Mouse (Mus musculus) small intestine, adult 2 months (tissue): ENCODE results near the gene Katnal1. TPM values are rescaled to one million over a fixed set of nuclear protein-coding genes. Genes with fewer than 3 reads are reported as not detected.

Experiments
- H3K27ac ChIP-seq: fragments of 200-500 bp; 2 replicates; pipeline ENCODE4 v1.5.1; 2012; ENCODE audit warnings: low read depth, low read length, control low read depth, inconsistent platforms; ENCODE audit not compliant: insufficient read depth
- H3K27me3 ChIP-seq: fragments of 200-500 bp; 2 replicates; pipeline ENCODE4 v1.6.1; 2012; ENCODE audit warnings: mild to moderate bottlenecking, moderate library complexity, low read length, inconsistent platforms; ENCODE audit not compliant: control insufficient read depth, insufficient read depth
- H3K36me3 ChIP-seq: fragments of 200-500 bp; 2 replicates; pipeline ENCODE4 v1.6.1; 2012; ENCODE audit warnings: mild to moderate bottlenecking, low read length, control low read depth, inconsistent platforms; ENCODE audit not compliant: control insufficient read depth, insufficient read depth
- H3K4me1 ChIP-seq: fragments of 200-500 bp; 2 replicates; pipeline ENCODE4 v1.6.1; 2012; ENCODE audit warnings: low read length, inconsistent platforms, mixed read lengths; ENCODE audit not compliant: control insufficient read depth, insufficient read depth, insufficient read length
- H3K4me3 ChIP-seq: fragments of 200-500 bp; 2 replicates; pipeline ENCODE4 v1.5.1; 2012; ENCODE audit warnings: low read depth, mild to moderate bottlenecking, control low read depth, inconsistent platforms, low read length, moderate library complexity
- CTCF ChIP-seq: fragments of 200-500 bp; IDR thresholded peaks from 2 replicates; pipeline ENCODE4 v1.5.1; 2012; ENCODE audit warnings: low read depth, mild to moderate bottlenecking, control low read depth, inconsistent platforms, low read length, moderate library complexity, mixed read lengths; ENCODE audit not compliant: insufficient replicate concordance, insufficient read length; ENCODE audit errors: extremely low read depth
- POLR2A ChIP-seq: fragments of 200-500 bp; IDR thresholded peaks from 2 replicates; pipeline ENCODE4 v1.6.1; 2012; ENCODE audit warnings: low read depth, mild to moderate bottlenecking, control low read depth, inconsistent platforms, low read length, moderate library complexity
- WGBS: fragments of 180-500 bp; shearing (Covaris S2); methylation state at CpG from one replicate; pipeline ENCODE4 v1.1.7; 2018; 5-methylcytosine and 5-hydroxymethylcytosine counted together
- polyA plus RNA-seq: library from polyadenylated mRNA; depleted of rRNA; stranded (reverse); fragments of >200 nt; gene quantifications from 2 replicates; pipeline ENCODE4 v1.2.3, GENCODE M21; 2012

The Katnal1 gene
- polyA plus RNA-seq, 1 experiment = 0.82 TPM

- no peaks in the 10 kb centered on the region for H3K27me3 ChIP-seq
- WGBS = 79% methylated on average over 14 of the region's 14 CpGs
These were observed 31.9 kb downstream of the Katnal1 start for GRCm38 (mm10) chr5:148897069-148897702.

DNA sequence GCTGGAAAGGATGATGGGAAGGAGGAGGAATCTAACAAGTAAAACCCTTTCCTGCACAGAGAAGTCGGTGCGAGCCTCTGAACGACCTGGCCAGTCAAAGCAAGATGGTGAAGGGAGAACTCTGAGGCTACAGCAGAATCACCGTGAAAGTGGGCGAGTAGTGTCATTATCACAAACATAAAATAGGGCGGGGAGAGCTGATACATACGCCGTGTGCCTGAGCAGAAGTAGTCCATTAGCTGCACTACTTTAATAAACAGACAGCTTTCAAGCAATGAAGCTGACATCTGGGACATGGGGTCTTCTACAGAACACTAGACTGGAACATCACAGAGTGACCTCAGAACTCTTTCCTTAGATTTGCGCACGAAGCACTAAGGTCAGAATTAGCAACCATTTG is 32.6 kb downstream of the Katnal1 start:
- 68% methylated on average over 10 of the region's 10 CpGs for WGBS
- no peak for TF ChIP-seq POLR2A
- H3K4me3 ChIP-seq = no peak overlapping the region
- H3K4me1 ChIP-seq = no peaks in the 10 kb centered on the region
- no peaks in the 10 kb centered on the region for H3K27me3 ChIP-seq
- no peak overlapping the region for H3K27ac ChIP-seq
- H3K36me3 ChIP-seq = no peaks in the 10 kb centered on the region

More at GRCm38 (mm10) chr5:148897069-148897702, 31.9 kb downstream of the Katnal1 start:
- H3K27ac ChIP-seq = no peak overlapping the region
- no peak overlapping the region for H3K4me3 ChIP-seq
- H3K4me1 ChIP-seq = no peaks in the 10 kb centered on the region
- TF ChIP-seq POLR2A (no peak), CTCF (no peak)
- H3K36me3 ChIP-seq = no peaks in the 10 kb centered on the region

GRCm38 (mm10) chr5:148895833-148896232 is 33.3 kb downstream of the Katnal1 start:
- no peaks in the 10 kb centered on the region for H3K4me1 ChIP-seq
- TF ChIP-seq POLR2A = no peak
- TF ChIP-seq CTCF = no peak
- no peaks in the 10 kb centered on the region for H3K27me3 ChIP-seq
- no peak overlapping the region for H3K27ac ChIP-seq
- WGBS = 69% methylated on average over 7 of the region's 7 CpGs
- no peak overlapping the region for H3K4me3 ChIP-seq
- no peaks in the 10 kb centered on the region for H3K36me3 ChIP-seq

GRCm38 (mm10) chr5:148895034-148895433 is 34.1 kb downstream of the Katnal1 start:
- no peak overlapping the region for H3K27ac ChIP-seq

GRCm38 (mm10) chr5:148890237-148890636 is 38.9 kb downstream of the Katnal1 start:
- no peak overlapping the region for H3K4me3 ChIP-seq
- H3K27ac ChIP-seq = no peak overlapping the region
- H3K4me1 ChIP-seq = peaks cover 6% of the 10 kb centered on the region
- TF ChIP-seq CTCF (no peak), POLR2A (no peak)
- 95% methylated on average over 4 of the region's 4 CpGs for whole genome bisulfite sequencing
- H3K27me3 ChIP-seq = no peaks in the 10 kb centered on the region
- no peaks in the 10 kb centered on the region for H3K36me3 ChIP-seq

More at GRCm38 (mm10) chr5:148895034-148895433, 34.1 kb downstream of the Katnal1 start:
- H3K4me3 ChIP-seq = no peak overlapping the region
- whole genome bisulfite sequencing = 70% methylated on average over 5 of the region's 5 CpGs
- H3K4me1 ChIP-seq = no peaks in the 10 kb centered on the region
- no peaks in the 10 kb centered on the region for H3K27me3 ChIP-seq
- TF ChIP-seq POLR2A (no peak), CTCF (no peak)
- no peaks in the 10 kb centered on the region for H3K36me3 ChIP-seq

DNA sequence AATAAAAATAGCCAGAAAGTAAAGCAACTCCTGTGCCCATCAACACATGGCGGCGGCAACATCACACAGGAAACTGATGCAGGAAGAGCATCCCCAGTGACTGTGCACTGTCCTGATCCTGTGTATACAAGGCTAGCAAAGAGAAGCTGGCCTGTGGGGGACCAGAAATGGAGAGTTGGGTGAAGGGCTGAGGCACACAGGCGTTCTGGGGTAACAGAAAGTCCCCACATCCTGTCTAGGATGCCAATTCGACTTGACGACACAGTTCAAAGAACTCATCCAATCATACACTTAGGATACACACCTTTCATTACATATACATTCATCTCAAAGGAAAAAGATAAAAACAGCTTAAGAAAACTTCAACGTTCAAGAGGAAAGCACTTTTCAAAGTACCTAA is 41.1 kb downstream of the Katnal1 start:
- H3K27me3 ChIP-seq = no peaks in the 10 kb centered on the region
- no peak overlapping the region for H3K27ac ChIP-seq
- no peak for TF ChIP-seq CTCF
- TF ChIP-seq POLR2A = no peak
- H3K36me3 ChIP-seq = no peaks in the 10 kb centered on the region
- 84% methylated on average over 6 of the region's 6 CpGs for WGBS
- no peak overlapping the region for H3K4me3 ChIP-seq
- H3K4me1 ChIP-seq = peaks cover 6% of the 10 kb centered on the region

DNA sequence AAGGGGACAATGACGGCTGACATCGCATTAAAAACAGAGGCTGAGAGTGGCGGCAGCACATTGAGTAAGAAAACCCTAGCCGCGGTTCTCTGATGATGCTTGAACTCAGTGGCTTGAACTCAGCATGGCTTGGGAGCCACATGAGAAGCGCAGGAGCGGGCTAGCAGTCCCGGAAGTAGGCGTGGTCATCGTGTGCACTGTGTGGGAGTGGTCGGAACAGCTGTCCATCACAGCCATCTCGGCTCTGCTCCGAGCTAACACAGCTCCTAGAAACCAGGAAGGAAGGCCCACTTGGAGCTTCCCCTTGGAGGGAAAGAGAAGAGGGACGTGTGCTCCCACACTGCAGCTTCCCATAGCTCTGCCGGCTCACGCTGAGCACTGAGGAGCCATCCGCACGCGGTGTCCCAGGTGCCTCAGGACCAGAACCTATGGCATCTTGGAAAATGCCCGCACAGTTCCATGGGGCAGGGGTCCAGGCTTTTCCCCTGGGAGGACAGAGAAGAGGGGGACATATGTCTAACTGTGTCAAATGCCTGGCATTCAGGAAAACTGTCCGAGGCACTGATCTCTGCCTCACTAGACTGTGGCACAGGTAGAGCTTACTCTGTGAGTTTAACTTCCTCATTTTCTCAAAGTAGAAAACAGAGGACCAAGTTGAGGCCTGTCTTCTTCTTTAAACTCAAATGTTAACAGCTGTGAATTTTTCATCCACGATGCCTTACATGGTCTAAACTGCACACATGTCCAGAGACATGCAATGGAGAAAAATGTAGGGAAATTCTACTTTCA is 43.1 kb downstream of the Katnal1 start:
- Histone ChIP-seq H3K36me3 (no peaks in the 10 kb centered on the region), H3K4me3 (peak overlapping the region; percentile 48), H3K27me3 (no peaks in the 10 kb centered on the region), H3K4me1 (peaks cover 6% of the 10 kb centered on the region), H3K27ac (no peak overlapping the region)
- WGBS = 36% methylated on average over 22 of the region's 22 CpGs
- no peak for TF ChIP-seq CTCF
- TF ChIP-seq POLR2A = no peak
